Mouse (Mus musculus): ENCODE measurements at regions not wholly inside any gene's neighbourhood (a gene's known extent, or its start where the extent isn't known, plus 50 kb on each side); places are given as distances from the start of the nearest gene placed in this dataset.

- TF ChIP-seq POLR2A (IDR thresholded peaks at IDR 0.05; ENCODE audit: borderline replicate concordance, insufficient read depth, low read length) (no peak), CTCF (IDR thresholded peaks at IDR 0.05; ENCODE audit: borderline replicate concordance, insufficient read depth, low read depth, low read length) (no peak)
Measured at GRCm38 (mm10) chr15:67546896-67547400, 1046.2 kb upstream of the Lrrc6 start.
